Mouse (Mus musculus) embryonic facial prominence, embryonic 10.5 days (tissue): Measurements from ENCODE around the gene Rpl10a. TPM values are rescaled to one million over a fixed set of nuclear protein-coding genes. Genes with fewer than 3 reads are reported as not detected.
A peak's percentile ranks its signal among the peaks of the same experiment; 100 is the strongest.
"Not testable (repeated sequence)": the region's sequence is repeated elsewhere in the genome, so short reads cannot be mapped to it uniquely, and the experiment has no call there.

Experiments used
- DNase-seq: peaks from one replicate; pipeline ENCODE4 v3.0.0-alpha.2; 2017; ENCODE audit warnings: low spot score
- H3K27ac ChIP-seq: fragments of 300-500 bp; sonication (generic); replicated peaks from 2 replicates; pipeline ENCODE4 v1.5.1; 2016; ENCODE audit warnings: mild to moderate bottlenecking
- H3K27me3 ChIP-seq: fragments of 300-500 bp; sonication (generic); replicated peaks from 2 replicates; pipeline ENCODE4 v1.6.1; 2016; ENCODE audit warnings: low read depth, mild to moderate bottlenecking; ENCODE audit not compliant: poor library complexity, severe bottlenecking
- H3K36me3 ChIP-seq: fragments of 300-500 bp; sonication (generic); replicated peaks from 2 replicates; pipeline ENCODE4 v1.6.1; 2016; ENCODE audit warnings: mild to moderate bottlenecking, moderate library complexity
- H3K4me1 ChIP-seq: fragments of 300-500 bp; sonication (generic); 2 replicates; pipeline ENCODE4 v1.6.1; 2016
- H3K4me3 ChIP-seq: fragments of 300-500 bp; sonication (generic); 2 replicates; pipeline ENCODE4 v1.5.1; 2016; ENCODE audit warnings: mild to moderate bottlenecking, moderate library complexity
- H3K9me3 ChIP-seq: fragments of 300-500 bp; sonication (generic); 2 replicates; pipeline ENCODE4 v1.6.1; 2016; ENCODE audit warnings: mild to moderate bottlenecking
- WGBS: fragments of 180-500 bp; shearing (Covaris S2); methylation state at CpG from one replicate; pipeline ENCODE4 v1.1.7; 2016; 5-methylcytosine and 5-hydroxymethylcytosine counted together
- polyA plus RNA-seq: library from polyadenylated mRNA; unstranded; fragments of >200 nt; fragmentation: Nextera tagmentation; extraction: Ambion mirVana; gene quantifications from 2 replicates; pipeline ENCODE4 v1.2.1, GENCODE M21; 2016

The Rpl10a gene
- polyA plus RNA-seq, 1 experiment from 2014 or later = 546 TPM

DNA sequence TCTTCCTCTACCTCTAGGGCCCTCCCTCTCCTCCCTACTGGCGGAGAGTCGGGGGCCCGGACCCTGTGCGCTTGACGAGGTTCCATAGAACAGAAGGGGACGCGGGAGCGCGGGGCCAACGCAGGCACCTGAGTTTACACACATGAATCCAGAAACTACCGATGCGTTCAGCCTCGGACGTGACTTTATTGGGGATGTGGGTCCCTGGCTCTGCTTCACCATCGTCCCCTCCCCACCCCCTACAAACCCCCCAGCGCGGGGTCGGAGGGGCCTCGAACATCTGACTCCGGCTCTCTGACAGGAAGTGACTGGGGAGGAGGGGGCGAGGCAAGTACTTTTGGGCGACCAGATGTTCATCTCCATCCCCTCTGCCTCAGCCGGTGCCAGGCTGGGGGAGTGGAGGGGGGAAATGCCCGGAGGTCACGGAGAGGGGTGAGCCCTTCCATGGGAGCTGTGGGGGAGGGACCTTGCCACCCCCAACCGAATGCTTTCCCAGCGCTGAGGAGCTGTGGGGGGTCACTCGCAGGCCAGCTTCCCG, 23.2 kb downstream of the Rpl10a start:
- WGBS = 2% methylated on average over 29 of the region's 29 CpGs
- Histone ChIP-seq H3K27ac (peak overlapping the region; percentile 96), H3K9me3 (0 out of 2 replicates have a peak, but pooled peaks cover 3% of the 10 kb centered on the region), H3K4me3 (peak overlapping the region; percentile 91), H3K36me3 (0 out of 2 replicates have a peak, but pooled peaks cover 2% of the 10 kb centered on the region), H3K27me3 (peaks cover 57% of the 10 kb centered on the region), H3K4me1 (peaks cover 66% of the 10 kb centered on the region)
- DNase-seq = peak; percentile 76

DNA sequence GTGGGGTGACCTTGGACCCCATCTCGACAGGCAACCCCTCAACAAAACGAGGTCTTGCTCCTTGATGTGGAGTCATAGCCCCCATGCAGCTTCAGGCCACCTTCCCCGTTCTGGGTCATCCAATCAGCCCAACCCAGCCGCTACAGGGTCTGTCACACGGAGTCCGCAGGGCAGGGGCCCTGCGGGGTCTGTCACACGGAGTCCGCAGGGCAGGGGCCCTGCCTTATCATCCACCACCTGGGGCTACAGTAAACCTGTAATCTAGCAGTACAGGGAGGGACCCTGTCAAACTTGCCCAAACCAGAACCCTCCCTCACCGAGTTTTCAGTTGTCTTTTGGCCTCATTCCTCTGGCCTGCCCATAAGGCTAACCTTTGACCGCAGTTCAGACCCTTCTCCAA, 23.7 kb downstream of the Rpl10a start:
- H3K27me3 ChIP-seq = peaks cover 61% of the 10 kb centered on the region
- DNase-seq = no peak
- H3K4me3 ChIP-seq = peak overlapping the region; percentile 91
- H3K9me3 ChIP-seq = 0 out of 2 replicates have a peak, but pooled peaks cover 3% of the 10 kb centered on the region
- 6% methylated on average over 11 of the region's 11 CpGs for WGBS
- H3K36me3 ChIP-seq = 0 out of 2 replicates have a peak, but pooled peaks cover 2% of the 10 kb centered on the region
- H3K27ac ChIP-seq = peak overlapping the region; percentile 96
- H3K4me1 ChIP-seq = peaks cover 62% of the 10 kb centered on the region

- Histone ChIP-seq H3K27ac (no peak overlapping the region), H3K27me3 (peaks cover 85% of the 10 kb centered on the region), H3K36me3 (no peaks in the 10 kb centered on the region), H3K9me3 (peaks cover 3% of the 10 kb centered on the region; the same call in 1 of the 2 replicates), H3K4me1 (peaks cover 42% of the 10 kb centered on the region), H3K4me3 (no peak overlapping the region)
- 90% methylated on average over 12 of the region's 12 CpGs for WGBS
- no peak for DNase-seq
Measured at GRCm38 (mm10) chr17:28355871-28356270, 27.6 kb downstream of the Rpl10a start.

GRCm38 (mm10) chr17:28358576-28359261, 30.4 kb downstream of the Rpl10a start:
- WGBS = 14% methylated on average over 24 of the region's 24 CpGs
- Histone ChIP-seq H3K27me3 (peaks cover 90% of the 10 kb centered on the region), H3K4me1 (peaks cover 40% of the 10 kb centered on the region), H3K4me3 (0 out of 2 replicates have a peak overlapping the region, but pooled peaks have one; percentile 12)
- H3K27ac ChIP-seq, H3K9me3 ChIP-seq, H3K36me3 ChIP-seq, DNase-seq: not testable (repeated sequence)

- no peak for DNase-seq
- Histone ChIP-seq H3K9me3 (no peaks in the 10 kb centered on the region; the same call in 1 of the 2 replicates), H3K36me3 (no peaks in the 10 kb centered on the region), H3K27me3 (peaks cover 99% of the 10 kb centered on the region), H3K4me1 (peaks cover 55% of the 10 kb centered on the region), H3K27ac (no peak overlapping the region), H3K4me3 (no peak overlapping the region)
- WGBS = 84% methylated on average over 9 of the region's 9 CpGs
Measured at GRCm38 (mm10) chr17:28360531-28361277, 32.4 kb downstream of the Rpl10a start.

DNA sequence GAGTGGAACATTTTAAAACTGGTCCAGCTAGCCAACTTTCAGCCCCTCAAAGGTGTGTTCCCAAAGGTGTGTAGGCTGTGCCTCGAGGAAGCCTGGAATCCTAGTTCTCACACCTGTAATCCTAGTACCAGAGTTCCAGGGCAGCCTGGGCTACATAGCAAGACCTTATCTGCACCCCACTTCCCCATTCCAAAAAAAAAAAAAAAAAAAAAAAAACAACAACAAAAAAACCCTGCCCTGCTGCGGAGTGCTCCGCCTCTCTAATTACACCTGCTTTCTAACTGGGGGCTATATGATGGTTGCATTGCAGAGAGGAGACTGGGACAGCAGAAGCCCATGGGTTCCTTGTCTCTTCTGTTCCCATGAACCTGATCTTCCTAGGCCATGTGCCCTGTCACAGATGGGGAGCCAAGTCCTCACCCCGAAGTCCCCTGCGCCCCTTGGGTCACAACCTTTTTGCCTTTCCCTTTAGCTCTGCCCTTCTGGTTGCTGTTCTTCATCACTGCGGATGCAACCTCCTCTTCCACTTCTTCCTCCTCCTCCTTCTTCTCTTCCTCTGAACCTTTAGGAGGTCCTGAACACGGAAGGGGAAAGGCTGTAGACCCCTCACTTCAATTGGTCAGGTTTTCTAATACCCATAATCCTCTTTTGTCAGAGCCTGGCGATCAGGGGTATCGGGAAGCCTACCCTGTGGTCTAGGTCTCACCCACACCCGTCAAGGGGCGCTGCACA, 33.8 kb downstream of the Rpl10a start:
- no peaks in the 10 kb centered on the region; the same call in 1 of the 2 replicates for H3K9me3 ChIP-seq
- H3K36me3 ChIP-seq = no peaks in the 10 kb centered on the region
- H3K4me3 ChIP-seq = peak overlapping the region; percentile 56
- H3K4me1 ChIP-seq = peaks cover 50% of the 10 kb centered on the region
- 33% methylated on average over 11 of the region's 11 CpGs for WGBS
- peaks cover 93% of the 10 kb centered on the region for H3K27me3 ChIP-seq
- peak overlapping the region; percentile 71 for H3K27ac ChIP-seq
- no peak for DNase-seq

GRCm38 (mm10) chr17:28362653-28363292, 34.5 kb downstream of the Rpl10a start:
- peaks cover 90% of the 10 kb centered on the region for H3K27me3 ChIP-seq
- H3K4me3 ChIP-seq = peak overlapping the region; percentile 56
- H3K9me3 ChIP-seq = no peaks in the 10 kb centered on the region; the same call in 1 of the 2 replicates
- H3K27ac ChIP-seq = peak overlapping the region; percentile 71
- H3K4me1 ChIP-seq = peaks cover 53% of the 10 kb centered on the region
- H3K36me3 ChIP-seq = no peaks in the 10 kb centered on the region
- DNase-seq = peak; percentile 53
- WGBS = under 1% methylated on average over 25 of the region's 25 CpGs

DNA sequence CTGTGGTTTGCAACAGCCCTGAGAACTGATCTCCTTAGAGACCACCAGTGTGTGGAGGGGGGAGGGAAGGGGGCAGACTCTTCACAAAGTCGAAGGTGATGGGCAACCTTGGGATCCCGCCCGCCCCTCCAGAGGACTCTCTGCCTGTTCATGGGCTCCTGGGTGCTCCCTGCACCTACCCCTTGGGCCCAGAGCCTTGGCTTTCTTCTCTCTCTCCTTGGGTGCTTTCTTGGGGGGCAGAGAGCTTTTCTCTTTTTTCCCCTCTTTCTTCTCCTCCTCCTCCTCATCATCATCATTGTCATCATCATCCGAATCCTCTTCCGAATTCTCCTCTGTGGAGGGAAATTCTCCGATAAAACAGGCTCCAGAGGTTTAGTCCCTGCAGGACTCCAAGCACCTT, 35.2 kb downstream of the Rpl10a start:
- Histone ChIP-seq H3K27me3 (peaks cover 82% of the 10 kb centered on the region), H3K4me1 (peaks cover 52% of the 10 kb centered on the region), H3K36me3 (no peaks in the 10 kb centered on the region), H3K4me3 (peak overlapping the region; percentile 56), H3K9me3 (no peaks in the 10 kb centered on the region; the same call in 1 of the 2 replicates), H3K27ac (peak overlapping the region; percentile 71; the same call in 1 of the 2 replicates)
- 4% methylated on average over 6 of the region's 6 CpGs for WGBS
- DNase-seq = no peak

DNA sequence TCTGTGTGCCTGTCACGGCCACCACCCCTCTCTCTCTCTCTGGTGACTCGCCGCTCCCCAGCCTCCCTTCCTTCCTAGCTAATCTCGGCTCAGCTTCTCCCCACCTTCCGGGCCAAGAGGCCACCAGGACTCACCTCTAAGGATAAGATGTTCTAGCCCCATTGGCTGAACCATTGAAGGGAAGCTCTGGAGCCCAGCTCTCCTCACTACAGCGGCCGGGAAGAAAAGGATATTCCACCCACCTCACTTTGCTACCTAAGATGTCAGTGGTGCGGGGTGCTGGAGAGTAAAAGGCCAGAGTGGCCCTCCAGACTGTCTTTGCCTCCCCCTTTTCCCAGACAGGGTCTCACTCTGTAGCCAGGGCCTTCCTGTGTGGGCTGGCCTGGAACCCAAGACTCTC, 36.9 kb downstream of the Rpl10a start, which contains the start of gene Tulp1:
Tulp1 (minus strand) TSS at position 101 of the 400 bp plus-strand sequence.
- Histone ChIP-seq H3K9me3 (no peaks in the 10 kb centered on the region), H3K4me1 (peaks cover 52% of the 10 kb centered on the region), H3K36me3 (no peaks in the 10 kb centered on the region), H3K27ac (peak within 1 kb of the TSS; percentile 40), H3K27me3 (peaks cover 71% of the 10 kb centered on the region), H3K4me3 (peak within 1 kb of the TSS; percentile 56)
- DNase-seq = no peak
- WGBS = 25% methylated on average over 8 of the region's 8 CpGs

DNA sequence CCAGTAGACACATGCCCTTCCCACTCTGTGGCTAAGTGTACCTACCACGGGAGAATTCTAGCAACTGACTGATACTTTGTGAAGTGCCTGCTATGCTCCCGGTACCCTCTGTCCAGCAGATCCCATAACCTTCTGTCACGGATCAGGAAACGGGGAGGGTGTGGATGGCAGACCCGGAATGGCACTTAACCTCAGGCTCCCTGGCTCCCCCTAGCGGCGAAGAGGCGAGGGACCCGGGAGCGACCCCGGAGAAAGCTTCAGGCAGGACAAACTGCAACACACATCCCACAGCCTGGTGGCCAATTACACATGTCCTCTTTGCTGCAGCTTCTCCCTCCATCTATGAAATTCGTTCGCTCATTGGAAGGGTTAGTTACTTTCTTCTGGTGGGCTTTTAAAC, 40.2 kb downstream of the Rpl10a start:
- peak; percentile 88 for DNase-seq
- H3K36me3 ChIP-seq = no peaks in the 10 kb centered on the region
- no peak overlapping the region for H3K4me3 ChIP-seq
- H3K9me3 ChIP-seq = no peaks in the 10 kb centered on the region
- WGBS = 5% methylated on average over 13 of the region's 13 CpGs
- H3K27me3 ChIP-seq = peaks cover 50% of the 10 kb centered on the region
- H3K4me1 ChIP-seq = peaks cover 42% of the 10 kb centered on the region
- no peak overlapping the region for H3K27ac ChIP-seq

DNA sequence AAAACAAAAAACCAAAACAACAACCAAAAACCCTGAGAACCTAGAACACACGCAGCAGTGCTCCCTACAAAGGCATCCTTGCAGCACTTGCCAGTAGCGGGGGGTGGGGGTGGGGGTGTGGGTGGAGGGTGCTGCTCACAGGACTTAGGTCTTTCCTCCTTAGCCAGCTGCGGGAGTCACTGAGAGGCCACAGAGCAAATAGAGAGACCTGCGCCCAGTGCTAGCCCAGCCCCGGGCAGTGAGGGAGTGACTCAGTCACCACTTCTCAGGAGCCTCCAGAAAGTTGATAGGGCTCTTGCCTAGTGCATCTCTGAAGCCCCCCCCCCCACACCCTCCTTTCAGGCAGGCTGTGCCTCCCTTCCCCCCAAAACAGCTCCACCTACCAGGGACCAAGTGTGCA, 40.8 kb downstream of the Rpl10a start:
- H3K4me3 ChIP-seq = no peak overlapping the region
- WGBS = 77% methylated on average over 5 of the region's 5 CpGs
- no peak for DNase-seq

More for the DNA sequence above, 40.8 kb downstream of the Rpl10a start:
- H3K36me3 ChIP-seq = no peaks in the 10 kb centered on the region
- no peaks in the 10 kb centered on the region for H3K9me3 ChIP-seq
- peaks cover 38% of the 10 kb centered on the region for H3K4me1 ChIP-seq
- no peak overlapping the region for H3K27ac ChIP-seq
- H3K27me3 ChIP-seq = peaks cover 50% of the 10 kb centered on the region
